8 mouse cellular contexts compared by ENCODE assay signal in the genomic region with DNA sequence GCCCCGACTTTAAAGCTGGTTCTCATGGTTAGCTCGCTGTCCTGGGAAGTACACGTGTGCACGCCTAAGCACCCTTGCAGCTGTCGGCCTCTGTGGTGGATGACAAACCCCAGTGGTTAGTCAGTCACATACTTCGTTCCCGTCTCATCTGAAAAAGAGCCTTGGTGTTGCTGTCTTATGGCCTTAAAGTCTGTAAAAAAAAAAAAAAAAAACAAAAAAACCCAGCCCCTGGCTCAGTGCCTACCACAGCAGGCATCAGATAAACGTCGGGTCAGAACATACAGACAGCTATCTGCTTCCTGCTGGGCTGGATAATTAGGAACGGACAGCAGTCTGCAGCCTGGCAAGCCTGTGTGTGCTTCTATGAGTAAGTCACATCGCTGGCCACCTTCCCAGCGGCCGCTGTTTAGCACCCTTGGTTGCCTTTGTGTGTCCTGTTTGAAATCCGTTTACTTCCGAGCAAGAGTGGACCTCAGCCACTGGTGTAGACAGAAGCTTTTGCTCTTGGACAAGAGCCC. TPM values are rescaled to one million over a fixed set of nuclear protein-coding genes. Genes with fewer than 3 reads are reported as not detected.
A peak's percentile ranks its signal among the peaks of the same experiment; 100 is the strongest.
DNase-seq lines count a peak whose midpoint lies in the region; ATAC-seq and TF ChIP-seq lines count a peak whose summit lies in the region.

No protein-coding gene starts in this region.

- no peak overlapping the region for H3K4me2 ChIP-seq in midbrain, embryonic 13.5 days (replicated peaks)
- H3K4me2 ChIP-seq in hindbrain, postnatal 0 days (ENCODE audit: low read depth, low read length), result no peak overlapping the region

- H3K4me1 ChIP-seq in midbrain, embryonic 13.5 days (replicated peaks), result peaks cover 15% of the 10 kb centered on the region; the same call in 1 of the 2 replicates
- H3K4me1 ChIP-seq in midbrain, embryonic 10.5 days, result peaks cover 26% of the 10 kb centered on the region
- peaks cover 34% of the 10 kb centered on the region for H3K4me1 ChIP-seq in embryonic fibroblast, embryonic 13.5 days (ENCODE audit: control insufficient read depth, insufficient read depth, low read length)
- H3K4me1 ChIP-seq in hindbrain, postnatal 0 days (ENCODE audit: insufficient read depth, low read length), result 0 out of 2 replicates have a peak, but pooled peaks cover 8% of the 10 kb centered on the region

- WGBS in midbrain, embryonic 13.5 days, result 42% methylated on average over 15 of the region's 15 CpGs
- WGBS in midbrain, embryonic 10.5 days, result 39% methylated on average over 15 of the region's 15 CpGs
- WGBS in hindbrain, postnatal 0 days, result 21% methylated on average over 15 of the region's 15 CpGs

- H3K9ac ChIP-seq in midbrain, embryonic 13.5 days (replicated peaks), result no peak overlapping the region
- H3K9ac ChIP-seq in hindbrain, postnatal 0 days (replicated peaks; ENCODE audit: low read length), result no peak overlapping the region

- H3K27me3 ChIP-seq in midbrain, embryonic 13.5 days, result no peaks in the 10 kb centered on the region
- no peaks in the 10 kb centered on the region for H3K27me3 ChIP-seq in midbrain, embryonic 10.5 days (ENCODE audit: low read depth, poor library complexity, severe bottlenecking)
- H3K27me3 ChIP-seq in hindbrain, postnatal 0 days (ENCODE audit: insufficient read depth, low read length), result no peaks in the 10 kb centered on the region

- peak overlapping the region; percentile 19; the same call in 1 of the 2 replicates for H3K27ac ChIP-seq in midbrain, embryonic 13.5 days
- no peak overlapping the region for H3K27ac ChIP-seq in midbrain, embryonic 10.5 days (replicated peaks)
- peak overlapping the region; percentile 88 for H3K27ac ChIP-seq in embryonic fibroblast, embryonic 13.5 days (ENCODE audit: insufficient read depth, low read length)
- H3K27ac ChIP-seq in hindbrain, postnatal 0 days, result peak overlapping the region; percentile 61

- no peak for TF ChIP-seq POLR2A in embryonic fibroblast, embryonic 13.5 days (IDR thresholded peaks at IDR 0.05; ENCODE audit: low read depth, low read length)

- ATAC-seq in midbrain, embryonic 13.5 days, result peak; percentile 48; the same call in 1 of the 2 replicates
- ATAC-seq in hindbrain, postnatal 0 days, result peak; percentile 88

- peaks cover 42% of the 10 kb centered on the region for H3K36me3 ChIP-seq in midbrain, embryonic 13.5 days
- H3K36me3 ChIP-seq in midbrain, embryonic 10.5 days, result peaks cover 46% of the 10 kb centered on the region
- H3K36me3 ChIP-seq in hindbrain, postnatal 0 days (ENCODE audit: insufficient read depth, low read length), result peaks cover 21% of the 10 kb centered on the region

- H3K4me3 ChIP-seq in midbrain, embryonic 13.5 days (replicated peaks), result no peak overlapping the region
- no peak overlapping the region for H3K4me3 ChIP-seq in midbrain, embryonic 10.5 days
- H3K4me3 ChIP-seq in embryonic fibroblast, embryonic 13.5 days (ENCODE audit: insufficient read depth, low read length), result no peak overlapping the region
- H3K4me3 ChIP-seq in hindbrain, postnatal 0 days (ENCODE audit: low read length), result no peak overlapping the region

- H3K9me3 ChIP-seq in midbrain, embryonic 13.5 days, result no peaks in the 10 kb centered on the region
- 0 out of 2 replicates have a peak, but pooled peaks cover 2% of the 10 kb centered on the region for H3K9me3 ChIP-seq in midbrain, embryonic 10.5 days (replicated peaks)
- H3K9me3 ChIP-seq in hindbrain, postnatal 0 days (ENCODE audit: low read length), result no peaks in the 10 kb centered on the region

- no peak for TF ChIP-seq CTCF in embryonic fibroblast, embryonic 13.5 days (IDR thresholded peaks at IDR 0.05; ENCODE audit: borderline replicate concordance, insufficient read depth, low read length)
- no peak for TF ChIP-seq CTCF in hindbrain, postnatal 0 days (IDR thresholded peaks at IDR 0.05; ENCODE audit: low read depth)

- DNase-seq in midbrain, embryonic 10.5 days (ENCODE audit: low spot score), result no peak
- peak; percentile 81 for DNase-seq in brain, adult 2 months (ENCODE audit: low read depth, low spot score)
- peak; percentile 91 for DNase-seq in hindbrain, postnatal 0 days (ENCODE audit: low spot score)
- no peak for DNase-seq in right cerebral cortex, postnatal 14 days
- DNase-seq in spleen, postnatal 10 days (ENCODE audit: low spot score in 2 of 2), result no peak
- no peak for DNase-seq in right cerebral cortex, adult 18-20 months

RNA-seq across cellular contexts. Expression of a gene that starts 19.9 kb away (rescaled TPM):
- 102 and 108 TPM in 2 replicates for polyA plus RNA-seq in midbrain, embryonic 13.5 days (2015; fragmentation: Nextera tagmentation; extraction: Ambion mirVana)
- polyA plus RNA-seq in midbrain, embryonic 10.5 days (2016; fragmentation: Nextera tagmentation; extraction: Ambion mirVana), result 187 and 205 TPM in 2 replicates
- polyA plus RNA-seq in embryonic fibroblast, embryonic 13.5 days (2011; ENCODE audit: insufficient read length, low read depth, missing spikeins), result 95.5 and 107 TPM in 2 replicates
- 24.9 and 32.3 TPM in 2 replicates for total RNA-seq in hindbrain, postnatal 0 days (2014; rRNA removed)
- polyA plus RNA-seq in hindbrain, postnatal 0 days (2015; fragmentation: Nextera tagmentation; extraction: Ambion mirVana), result 78.5 and 82.9 TPM in 2 replicates

RNA-seq across cellular contexts. Expression of a gene that starts 46.4 kb away (rescaled TPM):
- polyA plus RNA-seq in midbrain, embryonic 13.5 days (2015; fragmentation: Nextera tagmentation; extraction: Ambion mirVana), result 21.5 and 22.1 TPM in 2 replicates
- 7.1 and 9.0 TPM in 2 replicates for polyA plus RNA-seq in midbrain, embryonic 10.5 days (2016; fragmentation: Nextera tagmentation; extraction: Ambion mirVana)
- 49.7 and 62.6 TPM in 2 replicates for polyA plus RNA-seq in embryonic fibroblast, embryonic 13.5 days (2011; ENCODE audit: insufficient read length, low read depth, missing spikeins)
- 141 and 156 TPM in 2 replicates for total RNA-seq in hindbrain, postnatal 0 days (2014; rRNA removed)
- 29.9 and 31.8 TPM in 2 replicates for polyA plus RNA-seq in hindbrain, postnatal 0 days (2015; fragmentation: Nextera tagmentation; extraction: Ambion mirVana)

RNA-seq across cellular contexts. Expression of a gene that starts 49.4 kb away (rescaled TPM):
- polyA plus RNA-seq in midbrain, embryonic 13.5 days (2015; fragmentation: Nextera tagmentation; extraction: Ambion mirVana), result 17.4 and 21.3 TPM in 2 replicates
- 11.1 and 14.9 TPM in 2 replicates for polyA plus RNA-seq in midbrain, embryonic 10.5 days (2016; fragmentation: Nextera tagmentation; extraction: Ambion mirVana)
- polyA plus RNA-seq in embryonic fibroblast, embryonic 13.5 days (2011; ENCODE audit: insufficient read length, low read depth, missing spikeins), result 29.0 and 37.5 TPM in 2 replicates
- total RNA-seq in hindbrain, postnatal 0 days (2014; rRNA removed), result 32.7 and 35.0 TPM in 2 replicates
- polyA plus RNA-seq in hindbrain, postnatal 0 days (2015; fragmentation: Nextera tagmentation; extraction: Ambion mirVana), result 32.9 and 33.0 TPM in 2 replicates

Comparison
In these comparisons a context has a peak if more than half of its experiments do, and no peak if none do; other contexts are left out.
1. DNase-seq: peak in brain, adult 2 months (single experiment) and hindbrain, postnatal 0 days (single experiment); none in midbrain, embryonic 10.5 days (single experiment), right cerebral cortex, postnatal 14 days (single experiment), spleen, postnatal 10 days (0 of 2) and right cerebral cortex, adult 18-20 months (single experiment).